ENCODE assay signal across 16 mouse cellular contexts in the genomic region with DNA sequence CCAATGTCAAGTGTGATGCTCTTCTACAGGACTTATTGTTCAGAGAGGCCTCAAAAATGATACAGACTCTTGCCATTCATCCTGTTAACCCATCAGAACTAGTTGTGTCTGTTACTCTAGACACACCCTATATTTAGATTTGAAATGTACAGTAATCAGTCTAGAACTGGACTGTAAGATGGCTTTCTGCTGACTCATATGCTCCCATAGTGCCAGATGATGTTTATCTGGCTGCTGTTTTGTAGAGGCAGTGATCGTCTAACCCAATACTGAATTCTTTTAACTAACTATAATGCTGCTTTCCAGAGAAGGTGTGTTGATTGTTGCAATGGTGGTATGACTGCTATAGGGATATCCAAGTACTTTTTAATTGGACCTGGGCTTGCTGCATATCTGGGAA.
DNase-seq lines count a peak whose midpoint lies in the region.
"Had no signal": no experiment of that assay in that cellular context is flagged by ENCODE, and none has a peak within 500 bp of the region (broad histone marks: within the 10 kb centered on the region; RNA-seq: fewer than 3 reads in every experiment).

No protein-coding gene starts in this region.

- DNase-seq in 3T3-L1 (ENCODE audit: low read depth, low spot score) (peak; percentile 72), NIH3T3 (ENCODE audit: low read depth) (peak; percentile 56)
- DNase-seq in gastrocnemius, postnatal 14 days = no peak
- no peak for DNase-seq in right cerebral cortex, postnatal 14 days
- DNase-seq: adrenal gland, adult 2 months; adrenal gland, adult 8-10 months; adrenal gland, postnatal 10 days; adrenal gland, postnatal 14 days; adrenal gland, postnatal 25 days; adrenal gland, postnatal 36 days; B cell, adult 2 months; cerebellum, adult 11 months; cerebellum, adult 11-12 months; cerebellum, adult 18-20 months; cerebellum, adult 2 months; cerebellum, adult 8-10 months had no signal

- intact Hi-C loops in gastrocnemius, postnatal 14 days (cut with DNase I; ENCODE audit: low total_unique reads) = no loop called here

Comparison
In these comparisons a context has a peak if more than half of its experiments do, and no peak if none do; other contexts are left out.
1. DNase-seq: peak in 3T3-L1 (single experiment) and NIH3T3 (single experiment); none in gastrocnemius, postnatal 14 days (single experiment) and right cerebral cortex, postnatal 14 days (single experiment).